Mouse (Mus musculus) midbrain, embryonic 16.5 days (tissue): ENCODE results near the gene Spen. TPM values are rescaled to one million over a fixed set of nuclear protein-coding genes. Genes with fewer than 3 reads are reported as not detected.

Experiments used
- ATAC-seq: fragments of 200-750 bp; cut with Nextera tagmentation; 2 replicates; pipeline ENCODE4 v1.8.0; 2017; ENCODE audit warnings: moderate TSS enrichment
- H3K27ac ChIP-seq: fragments of 300-500 bp; sonication (generic); 2 replicates; pipeline ENCODE4 v1.5.1; 2014; ENCODE audit warnings: mild to moderate bottlenecking, low read length, mixed read lengths
- H3K27me3 ChIP-seq: fragments of 300-500 bp; sonication (generic); 2 replicates; pipeline ENCODE4 v1.6.1; 2014; ENCODE audit warnings: low read depth, low read length, mixed read lengths; ENCODE audit not compliant: control insufficient read depth, insufficient read depth
- H3K36me3 ChIP-seq: fragments of 300-500 bp; sonication (generic); 2 replicates; pipeline ENCODE4 v1.6.1; 2014; ENCODE audit warnings: mild to moderate bottlenecking, low read length, moderate library complexity, mixed read lengths; ENCODE audit not compliant: control insufficient read depth, insufficient read depth
- H3K4me1 ChIP-seq: fragments of 300-500 bp; sonication (generic); 2 replicates; pipeline ENCODE4 v1.6.1; 2014; ENCODE audit warnings: mild to moderate bottlenecking, low read length, mixed read lengths; ENCODE audit not compliant: control insufficient read depth, insufficient read depth
- H3K4me2 ChIP-seq: fragments of 300-500 bp; sonication (generic); 2 replicates; pipeline ENCODE4 v1.6.1; 2014; ENCODE audit warnings: mild to moderate bottlenecking, low read length, mixed read lengths
- H3K4me3 ChIP-seq: fragments of 300-500 bp; sonication (generic); 2 replicates; pipeline ENCODE4 v1.5.1; 2014; ENCODE audit warnings: low read depth, mild to moderate bottlenecking, low read length, moderate library complexity, mixed read lengths
- H3K9ac ChIP-seq: fragments of 300-500 bp; sonication (generic); 2 replicates; pipeline ENCODE4 v1.6.1; 2014; ENCODE audit warnings: low read depth, low read length, mixed read lengths
- H3K9me3 ChIP-seq: fragments of 300-500 bp; sonication (generic); replicated peaks from 2 replicates; pipeline ENCODE4 v1.6.1; 2014; ENCODE audit warnings: mild to moderate bottlenecking, low read length, mixed read lengths; ENCODE audit not compliant: control insufficient read depth, poor library complexity, severe bottlenecking
- WGBS: fragments of 180-500 bp; shearing (Covaris S2); extraction: QIAGEN DNeasy Blood & Tissue Kit; methylation state at CpG from one replicate; pipeline ENCODE4 v1.1.7; 2014; 5-methylcytosine and 5-hydroxymethylcytosine counted together
- polyA plus RNA-seq: library from polyadenylated mRNA; unstranded; fragments of >200 nt; fragmentation: Nextera tagmentation; extraction: Ambion mirVana; gene quantifications from 2 replicates; pipeline ENCODE4 v1.2.1, GENCODE M21; 2015

The Spen gene
- polyA plus RNA-seq, 1 experiment from 2014 or later = 13.6 TPM

DNA sequence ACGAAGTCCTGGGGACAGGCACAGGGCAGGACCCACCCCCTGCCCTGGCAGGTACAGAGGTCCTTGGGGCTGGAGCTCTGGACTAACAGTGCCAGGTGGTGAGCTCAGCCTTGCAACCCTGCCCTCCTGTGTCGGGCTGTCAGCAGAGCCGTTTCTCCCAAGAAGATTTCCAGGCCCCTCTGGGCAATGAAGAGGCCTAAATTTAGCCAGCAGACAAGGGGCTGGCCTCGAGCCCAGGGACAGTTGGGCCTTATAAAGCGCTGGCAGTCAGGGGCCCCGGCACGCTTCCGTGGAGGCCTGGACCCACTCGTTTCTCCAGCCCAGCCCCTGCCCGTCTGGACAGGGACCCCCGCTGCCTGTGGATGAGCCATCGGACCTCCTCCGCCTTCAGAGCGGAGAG, 117.0 kb downstream of the Spen start:
- Histone ChIP-seq H3K4me2 (no peak overlapping the region), H3K9ac (no peak overlapping the region), H3K9me3 (no peaks in the 10 kb centered on the region), H3K27me3 (0 out of 2 replicates have a peak, but pooled peaks cover 3% of the 10 kb centered on the region), H3K4me1 (peaks cover 10% of the 10 kb centered on the region), H3K27ac (no peak overlapping the region), H3K36me3 (no peaks in the 10 kb centered on the region), H3K4me3 (no peak overlapping the region)
- no peak for ATAC-seq
- WGBS = 75% methylated on average over 14 of the region's 14 CpGs

DNA sequence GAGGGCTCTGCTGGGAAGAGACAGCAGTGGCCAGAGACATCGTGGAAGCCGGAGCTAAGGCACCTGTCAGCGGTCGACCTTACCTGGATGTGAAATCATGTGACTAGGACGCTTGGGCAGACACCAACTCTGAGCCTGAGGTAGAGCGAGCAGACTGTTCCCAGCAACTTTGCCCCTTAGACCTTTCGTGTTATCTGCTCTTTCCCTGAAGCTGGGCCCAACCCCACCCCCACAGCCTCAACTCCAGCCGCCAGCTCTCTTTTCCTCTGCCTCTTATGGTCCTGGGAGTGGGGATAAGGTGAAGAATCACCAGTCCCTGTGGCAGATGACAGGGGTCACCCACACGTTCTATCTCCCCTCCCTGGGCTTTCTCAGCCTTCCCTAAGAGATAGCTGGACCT, 117.5 kb downstream of the Spen start:
- Histone ChIP-seq H3K9ac (no peak overlapping the region), H3K27me3 (0 out of 2 replicates have a peak, but pooled peaks cover 3% of the 10 kb centered on the region), H3K36me3 (no peaks in the 10 kb centered on the region), H3K27ac (no peak overlapping the region), H3K4me2 (no peak overlapping the region), H3K9me3 (no peaks in the 10 kb centered on the region), H3K4me3 (no peak overlapping the region), H3K4me1 (peaks cover 5% of the 10 kb centered on the region)
- no peak for ATAC-seq
- 57% methylated on average over 9 of the region's 9 CpGs for WGBS

DNA sequence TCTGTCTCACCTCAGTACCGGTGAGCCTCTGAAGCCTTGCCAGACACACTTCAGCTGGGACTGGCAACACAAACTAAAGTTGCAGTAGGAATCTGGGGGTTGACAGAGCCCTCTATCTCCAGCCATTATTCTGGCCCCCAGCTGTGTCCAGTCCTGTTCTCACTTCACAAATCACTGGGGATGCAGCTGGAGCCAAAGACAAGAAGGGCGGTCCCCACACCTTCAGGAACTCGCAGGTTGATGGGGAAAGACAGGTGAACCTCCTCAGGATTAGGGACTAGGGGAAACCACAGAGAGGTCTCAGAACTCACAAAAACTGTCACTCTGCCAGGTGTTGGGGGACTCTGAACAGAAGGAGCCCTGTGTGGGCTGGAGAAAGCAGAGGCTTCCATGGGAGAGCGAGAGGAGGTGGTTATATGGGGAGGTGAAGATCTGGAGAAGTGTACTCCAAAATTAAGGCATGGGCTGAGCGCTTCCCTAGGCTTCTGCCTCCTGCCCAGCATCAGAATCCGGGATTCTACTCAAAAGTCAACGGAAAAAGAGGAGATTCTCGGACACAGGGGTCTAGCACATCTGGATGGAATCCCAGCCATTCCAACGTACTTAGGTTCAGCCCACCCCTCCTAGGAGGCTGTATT, 118.1 kb downstream of the Spen start, which contains the start of gene Hspb7:
Gene Hspb7, plus strand, starts transcription at position 588 of the 638 bp plus-strand sequence.
- Histone ChIP-seq H3K9me3 (no peaks in the 10 kb centered on the region), H3K27me3 (0 out of 2 replicates have a peak, but pooled peaks cover 3% of the 10 kb centered on the region), H3K9ac (no peak within 1 kb of the TSS), H3K4me3 (no peak within 1 kb of the TSS), H3K4me1 (peaks cover 1% of the 10 kb centered on the region; the same call in 1 of the 2 replicates), H3K36me3 (no peaks in the 10 kb centered on the region), H3K4me2 (no peak within 1 kb of the TSS), H3K27ac (no peak within 1 kb of the TSS)
- ATAC-seq = no peak
- WGBS = 69% methylated on average over 9 of the region's 9 CpGs

GRCm38 (mm10) chr4:141419398-141420191, 118.8 kb downstream of the Spen start:
- no peak overlapping the region for H3K4me2 ChIP-seq
- H3K36me3 ChIP-seq = no peaks in the 10 kb centered on the region
- H3K4me1 ChIP-seq = no peaks in the 10 kb centered on the region
- WGBS = 67% methylated on average over 27 of the region's 27 CpGs
- H3K27me3 ChIP-seq = no peaks in the 10 kb centered on the region
- H3K9ac ChIP-seq = no peak overlapping the region
- H3K4me3 ChIP-seq = no peak overlapping the region
- H3K9me3 ChIP-seq = no peaks in the 10 kb centered on the region
- H3K27ac ChIP-seq = no peak overlapping the region
- ATAC-seq = no peak

Other genes starting within 250 kb of the Spen start
- 0.94 and 1.0 TPM in 2 replicates for gene Epha2, start 237.4 kb downstream of the Spen start, polyA plus RNA-seq
- 39.5 and 50.1 TPM in 2 replicates for gene Fam131c, start 170.4 kb downstream of the Spen start, polyA plus RNA-seq
- gene Clcnka, start 139.9 kb downstream of the Spen start, polyA plus RNA-seq = 0.19 TPM in 1 of 2 replicates, not detected in the other
- gene Clcnkb, start 122.6 kb downstream of the Spen start, polyA plus RNA-seq = not detected in 2 replicates
- gene Hspb7, start 117.8 kb downstream of the Spen start, polyA plus RNA-seq = not detected in 2 replicates
- 0.62 TPM in 1 of 2 replicates, not detected in the other for gene Srarp, start 102.5 kb downstream of the Spen start, polyA plus RNA-seq
- gene Zbtb17, start 93.9 kb downstream of the Spen start, polyA plus RNA-seq = 42.7 and 48.2 TPM in 2 replicates
- 35.6 and 37.8 TPM in 2 replicates for gene Fblim1, start 67.5 kb upstream of the Spen start, polyA plus RNA-seq
- gene Tmem82, start 80.0 kb upstream of the Spen start, polyA plus RNA-seq = 0.14 and 0.43 TPM in 2 replicates
- 0.27 and 0.45 TPM in 2 replicates for gene Slc25a34, start 85.2 kb upstream of the Spen start, polyA plus RNA-seq
- gene Plekhm2, start 126.3 kb upstream of the Spen start, polyA plus RNA-seq = 7.9 and 8.4 TPM in 2 replicates
- gene Rsc1a1, start 147.0 kb upstream of the Spen start, polyA plus RNA-seq = 1.7 TPM in 1 of 2 replicates, not detected in the other
- 10.0 and 12.6 TPM in 2 replicates for gene Ddi2, start 184.8 kb upstream of the Spen start, polyA plus RNA-seq
- gene Agmat, start 208.1 kb upstream of the Spen start, polyA plus RNA-seq = not detected in 2 replicates